Mouse (Mus musculus): ENCODE data around the gene Steap4.

GRCm38 (mm10) chr5:7968152-7968551 lies 7.9 kb downstream of the Steap4 start:
- no peak for TF ChIP-seq GATA1 (IDR thresholded peaks at IDR 0.05; ENCODE audit: borderline replicate concordance, low read length)
- TF ChIP-seq FLI1 (IDR thresholded peaks at IDR 0.05; ENCODE audit: low read length): no peak

Data from megakaryocyte, embryonic 14.5 days (primary cell).